8 mouse cellular contexts compared by ENCODE assay signal in genomic region chr2:121413387-121414042, GRCm38 (mm10). TPM values are rescaled to one million over a fixed set of nuclear protein-coding genes. Genes with fewer than 3 reads are reported as not detected.
A peak's percentile ranks its signal among the peaks of the same experiment; 100 is the strongest.
DNase-seq lines count a peak whose midpoint lies in the region; ATAC-seq and TF ChIP-seq lines count a peak whose summit lies in the region.

Pdia3 (plus strand) TSS chr2:121413775.
Catsper2 (minus strand) TSS chr2:121413792.

- no peaks in the 10 kb centered on the region for H3K9me3 ChIP-seq in lung, postnatal 0 days (ENCODE audit: low read length)

- peak within 1 kb of the TSS; percentile 93 for H3K4me3 ChIP-seq in lung, postnatal 0 days (ENCODE audit: low read depth, low read length)

- TF ChIP-seq EP300 in lung, postnatal 0 days (IDR thresholded peaks at IDR 0.05): no peak

- ATAC-seq in hematopoietic stem cell, adult 5-6 weeks (replicated peaks in 1 of 2; ENCODE audit: insufficient read depth in 1 of 2, low FRiP score in 2 of 2, low TSS enrichment in 1 of 2, low read depth in 1 of 2, poor library complexity in 2 of 2, severe bottlenecking in 2 of 2): peak; percentile 86 to 92
- ATAC-seq in lung, postnatal 0 days: peak; percentile 99

- DNase-seq in MEL-GATA-1-ER (ENCODE audit: extremely low read depth, low read depth): peak; percentile 73
- DNase-seq in cerebellum, adult 8-10 months: peak; percentile 93
- peak; percentile 93 for DNase-seq in forelimb bud, embryonic 11.5 days (ENCODE audit: low read depth, low spot score)
- peak; percentile 97 for DNase-seq in layer of hippocampus, adult 9-11 months
- DNase-seq in lung, postnatal 0 days (ENCODE audit: low spot score): peak; percentile 99
- DNase-seq in ovary, postnatal 14 days (ENCODE audit: low spot score): peak; percentile 93
- peak; percentile 97 for DNase-seq in thymus, postnatal 14 days

- 2% methylated on average over 64 of the region's 68 CpGs for WGBS in lung, postnatal 0 days

- peak within 1 kb of the TSS; percentile 71 for H3K4me2 ChIP-seq in lung, postnatal 0 days (replicated peaks; ENCODE audit: low read depth, low read length)

- peak; percentile 60 for TF ChIP-seq CTCF in lung, postnatal 0 days (IDR thresholded peaks at IDR 0.05)

- H3K4me1 ChIP-seq in lung, postnatal 0 days (ENCODE audit: insufficient read depth, low read depth, low read length): peaks cover 12% of the 10 kb centered on the region; the same call in 1 of the 2 replicates

- peak within 1 kb of the TSS; percentile 99 for H3K9ac ChIP-seq in lung, postnatal 0 days (replicated peaks; ENCODE audit: low read depth)

- H3K27ac ChIP-seq in lung, postnatal 0 days (ENCODE audit: low read length): peak within 1 kb of the TSS; percentile 97

- no peaks in the 10 kb centered on the region for H3K27me3 ChIP-seq in lung, postnatal 0 days (replicated peaks; ENCODE audit: insufficient read depth, low read length)

- no peaks in the 10 kb centered on the region for H3K36me3 ChIP-seq in lung, postnatal 0 days (ENCODE audit: insufficient read depth, low read length)

RNA-seq across cellular contexts. Expression of gene Pdia3, which starts in this region (rescaled TPM):
- 212 and 218 TPM in 2 replicates for total RNA-seq in hematopoietic stem cell, adult 5-6 weeks (2017)
- 371 and 415 TPM in 2 replicates for polyA plus RNA-seq in lung, postnatal 0 days (2015; fragmentation: Nextera tagmentation; extraction: Ambion mirVana)

RNA-seq across cellular contexts. Expression of gene Catsper2, which starts in this region (rescaled TPM):
- 0.60 and 6.3 TPM in 2 replicates for total RNA-seq in hematopoietic stem cell, adult 5-6 weeks (2017)
- polyA plus RNA-seq in lung, postnatal 0 days (2015; fragmentation: Nextera tagmentation; extraction: Ambion mirVana): 1.7 and 1.8 TPM in 2 replicates

Comparison
In these comparisons a context has a peak if more than half of its experiments do, and no peak if none do; other contexts are left out.
1. Peak in every context shown above with its lines: DNase-seq, ATAC-seq, H3K4me3 ChIP-seq and H3K27ac ChIP-seq.